Mouse (Mus musculus): Measurements from ENCODE around the gene Gm38394. TPM values are rescaled to one million over a fixed set of nuclear protein-coding genes. Genes with fewer than 3 reads are reported as not detected.
A peak's percentile ranks its signal among the peaks of the same experiment; 100 is the strongest.
"Not testable (repeated sequence)": the region's sequence is repeated elsewhere in the genome, so short reads cannot be mapped to it uniquely, and the experiment has no call there.

Gm38394 gene
- total and polyA plus RNA-seq, 3 experiments: 2.7 to 8.2 (median 4.7) TPM

DNA sequence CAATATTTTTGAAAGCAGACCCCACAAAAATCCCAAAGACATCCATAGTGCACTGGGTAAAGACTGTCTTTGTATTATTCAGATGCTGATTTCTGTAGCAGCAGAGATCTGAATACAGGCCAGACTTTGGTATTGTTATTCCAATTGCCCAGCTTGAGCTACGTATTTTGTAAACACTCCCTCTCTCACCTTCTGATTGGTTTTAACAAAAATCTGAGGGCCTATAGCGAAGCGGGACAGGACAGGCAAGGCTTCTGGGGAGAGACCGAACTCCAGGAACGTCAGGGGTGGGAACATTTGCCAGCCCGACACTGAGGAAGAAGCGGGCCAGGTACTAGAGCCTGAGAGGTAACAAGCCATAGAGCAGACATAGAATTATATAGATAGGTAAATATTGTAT is 6.6 kb upstream of the Gm38394 start:
- Histone ChIP-seq H3K9me3 (replicated peaks; ENCODE audit: low read length) (no peaks in the 10 kb centered on the region), H3K4me1 (ENCODE audit: control insufficient read depth in 1 of 2, insufficient read depth in 2 of 2) (peaks cover 14 to 29% of the 10 kb centered on the region in 2 experiments), H3K36me3 (replicated peaks in 1 of 2; ENCODE audit: control insufficient read depth in 1 of 2, insufficient read depth in 1 of 2, low read length in 1 of 2) (no peaks in the 10 kb centered on the region), H3K4me2 (ENCODE audit: insufficient read depth, low read depth, poor library complexity, severe bottlenecking) (no peak overlapping the region), H3K9ac (ENCODE audit: insufficient read depth, low read depth) (no peak overlapping the region), H3K79me2 (replicated peaks; ENCODE audit: control insufficient read depth, extremely low read depth, insufficient read depth, poor library complexity, severe bottlenecking) (peaks cover 23% of the 10 kb centered on the region), H3K27me3 (replicated peaks) (no peaks in the 10 kb centered on the region), H3K27ac (ENCODE audit: insufficient read depth, low read depth) (no peak overlapping the region), H3K4me3 (replicated peaks in 1 of 3; ENCODE audit: low read depth in 2 of 3, low read length in 2 of 3, poor library complexity in 1 of 3) (no peak overlapping the region)
- in situ Hi-C loops (cut with MboI; ENCODE audit: low pct_ligation_motif_present, low pct_unique_long_range_greater_than_20kb, low sequenced_read_pairs): no loop called here
- DNase-seq (ENCODE audit: extremely low read depth): no peak
- no peak for TF ChIP-seq CHD1 (IDR thresholded peaks at IDR 0.05; ENCODE audit: low read depth, low read length)
- no peak for TF ChIP-seq UBTF (IDR thresholded peaks at IDR 0.05; ENCODE audit: low read depth, low read length)
- TF ChIP-seq KAT2A (IDR thresholded peaks at IDR 0.05; ENCODE audit: insufficient replicate concordance, low read length): no peak
- TF ChIP-seq POLR2AphosphoS2 (IDR thresholded peaks at IDR 0.05; ENCODE audit: low read depth, low read length): no peak
- TF ChIP-seq POLR2A (IDR thresholded peaks at IDR 0.05; ENCODE audit: low read depth, low read length): no peak
- TF ChIP-seq ZMIZ1 (IDR thresholded peaks at IDR 0.05; ENCODE audit: low read depth, low read length): no peak
- no peak for TF ChIP-seq RAD21 (IDR thresholded peaks at IDR 0.05; ENCODE audit: low read depth, low read length)
- no peak for TF ChIP-seq MAX (IDR thresholded peaks at IDR 0.05; ENCODE audit: low read length)
- TF ChIP-seq USF2 (conservative IDR thresholded peaks at IDR 0.05; ENCODE audit: low read depth, low read length): no peak
- no peak for TF ChIP-seq ZNF384 (IDR thresholded peaks at IDR 0.05; ENCODE audit: low read depth, low read length)
- no peak for TF ChIP-seq E2F4 (IDR thresholded peaks at IDR 0.05; ENCODE audit: insufficient replicate concordance, low read depth, low read length)
- no peak for TF ChIP-seq IRF4 (IDR thresholded peaks at IDR 0.05; ENCODE audit: low read depth, low read length)
- no peak for TF ChIP-seq USF1 (IDR thresholded peaks at IDR 0.05; ENCODE audit: low read depth, low read length)
- no peak for TF ChIP-seq CTCF (conservative IDR thresholded peaks at IDR 0.05 in 1 of 2, IDR thresholded peaks at IDR 0.05 in 1 of 2; ENCODE audit: low read depth in 2 of 2, low read length in 2 of 2)
- no peak for TF ChIP-seq BHLHE40 (IDR thresholded peaks at IDR 0.05; ENCODE audit: low read depth, low read length)
- TF ChIP-seq ETS1 (conservative IDR thresholded peaks at IDR 0.05; ENCODE audit: low read depth, low read length): no peak
- no peak for TF ChIP-seq SIN3A (IDR thresholded peaks at IDR 0.05; ENCODE audit: low read length)
- no peak for TF ChIP-seq MAZ (IDR thresholded peaks at IDR 0.05; ENCODE audit: low read depth, low read length)
- dilution Hi-C loops (cut with MboI; ENCODE audit: extremely low pct_ligation_motif_present, extremely low pct_unique_long_range_greater_than_20kb, low sequenced_read_pairs): no loop called here

- H3K9ac ChIP-seq (ENCODE audit: insufficient read depth, low read depth): peak overlapping the region; percentile 62; the same call in 1 of the 2 replicates
- H3K9me3 ChIP-seq (replicated peaks; ENCODE audit: low read length); DNase-seq (ENCODE audit: extremely low read depth); H3K27ac ChIP-seq (ENCODE audit: insufficient read depth, low read depth); in situ Hi-C loops (cut with MboI; ENCODE audit: low pct_ligation_motif_present, low pct_unique_long_range_greater_than_20kb, low sequenced_read_pairs); H3K36me3 ChIP-seq (replicated peaks in 1 of 2; ENCODE audit: control insufficient read depth in 1 of 2, insufficient read depth in 1 of 2, low read length in 1 of 2); H3K27me3 ChIP-seq (replicated peaks); dilution Hi-C loops (cut with MboI; ENCODE audit: extremely low pct_ligation_motif_present, extremely low pct_unique_long_range_greater_than_20kb, low sequenced_read_pairs): not testable (repeated sequence)
- peak; percentile 80 for TF ChIP-seq ZNF384 (IDR thresholded peaks at IDR 0.05; ENCODE audit: low read depth, low read length)
- H3K4me2 ChIP-seq (ENCODE audit: insufficient read depth, low read depth, poor library complexity, severe bottlenecking): peak overlapping the region; percentile 80
- peaks cover 27% of the 10 kb centered on the region for H3K79me2 ChIP-seq (replicated peaks; ENCODE audit: control insufficient read depth, extremely low read depth, insufficient read depth, poor library complexity, severe bottlenecking)
- peaks cover 11 to 16% of the 10 kb centered on the region in 2 experiments for H3K4me1 ChIP-seq (ENCODE audit: control insufficient read depth in 1 of 2, insufficient read depth in 2 of 2)
- H3K4me3 ChIP-seq (replicated peaks in 1 of 3; ENCODE audit: low read depth in 2 of 3, low read length in 2 of 3, poor library complexity in 1 of 3): peak overlapping the region in 1 of 3 experiments; percentile 65
Observed at GRCm38 (mm10) chr1:133665713-133666112, 4.6 kb upstream of the Gm38394 start.
